Mouse (Mus musculus): ENCODE measurements at regions not wholly inside any gene's neighbourhood (a gene's known extent, or its start where the extent isn't known, plus 50 kb on each side); places are given as distances from the start of the nearest gene placed in this dataset.
"Not testable (repeated sequence)": the region's sequence is repeated elsewhere in the genome, so short reads cannot be mapped to it uniquely, and the experiment has no call there.

GRCm38 (mm10) chr17:50346451-50347192 lies 53.2 kb upstream of the Dazl start:
- WGBS = 75% methylated on average over 7 of the region's 7 CpGs
- no peak overlapping the region for H3K4me3 ChIP-seq (replicated peaks; ENCODE audit: control insufficient read depth, low read depth, low read length)
- TF ChIP-seq POLR2A (IDR thresholded peaks at IDR 0.05; ENCODE audit: borderline replicate concordance, control insufficient read depth, low read depth, low read length) (no peak), CTCF (IDR thresholded peaks at IDR 0.05; ENCODE audit: control insufficient read depth, insufficient read depth, low read length) (no peak)

GRCm38 (mm10) chr17:50353818-50354217 lies 60.4 kb upstream of the Dazl start:
- not testable (repeated sequence) for H3K4me3 ChIP-seq (replicated peaks; ENCODE audit: control insufficient read depth, low read depth, low read length); H3K27ac ChIP-seq (ENCODE audit: control insufficient read depth, insufficient read depth, low read depth, low read length, poor library complexity); H3K4me1 ChIP-seq (ENCODE audit: control insufficient read depth, insufficient read depth, low read length)
- 66% methylated on average over 2 of the region's 2 CpGs for WGBS

More at GRCm38 (mm10) chr17:50346451-50347192, 53.2 kb upstream of the Dazl start:
- peaks cover 1% of the 10 kb centered on the region; the same call in 1 of the 2 replicates for H3K4me1 ChIP-seq (ENCODE audit: control insufficient read depth, insufficient read depth, low read length)
- H3K27ac ChIP-seq (ENCODE audit: control insufficient read depth, insufficient read depth, low read depth, low read length, poor library complexity) = no peak overlapping the region

- Histone ChIP-seq H3K4me1 (ENCODE audit: control insufficient read depth, insufficient read depth, low read length) (no peaks in the 10 kb centered on the region), H3K27ac (ENCODE audit: control insufficient read depth, insufficient read depth, low read depth, low read length, poor library complexity) (no peak overlapping the region), H3K4me3 (replicated peaks; ENCODE audit: control insufficient read depth, low read depth, low read length) (no peak overlapping the region)
- TF ChIP-seq POLR2A (IDR thresholded peaks at IDR 0.05; ENCODE audit: borderline replicate concordance, control insufficient read depth, low read depth, low read length) (no peak), CTCF (IDR thresholded peaks at IDR 0.05; ENCODE audit: control insufficient read depth, insufficient read depth, low read length) (no peak)
- WGBS = 87% methylated on average over 6 of the region's 6 CpGs
These were observed 60.9 kb upstream of the Dazl start for GRCm38 (mm10) chr17:50354357-50354756.

- H3K4me3 ChIP-seq (replicated peaks; ENCODE audit: control insufficient read depth, low read depth, low read length) = no peak overlapping the region
- TF ChIP-seq POLR2A (IDR thresholded peaks at IDR 0.05; ENCODE audit: borderline replicate concordance, control insufficient read depth, low read depth, low read length) = no peak
- no peak for TF ChIP-seq CTCF (IDR thresholded peaks at IDR 0.05; ENCODE audit: control insufficient read depth, insufficient read depth, low read length)
- no peak overlapping the region for H3K27ac ChIP-seq (ENCODE audit: control insufficient read depth, insufficient read depth, low read depth, low read length, poor library complexity)
- no peaks in the 10 kb centered on the region for H3K4me1 ChIP-seq (ENCODE audit: control insufficient read depth, insufficient read depth, low read length)
- WGBS = 66% methylated on average over 9 of the region's 9 CpGs
These were observed 68.3 kb upstream of the Dazl start for GRCm38 (mm10) chr17:50361657-50362233.

- no peak overlapping the region for H3K4me3 ChIP-seq (replicated peaks; ENCODE audit: control insufficient read depth, low read depth, low read length)
- TF ChIP-seq CTCF (IDR thresholded peaks at IDR 0.05; ENCODE audit: control insufficient read depth, insufficient read depth, low read length) (no peak), POLR2A (IDR thresholded peaks at IDR 0.05; ENCODE audit: borderline replicate concordance, control insufficient read depth, low read depth, low read length) (no peak)
- WGBS = 85% methylated on average over 7 of the region's 7 CpGs
- H3K4me1 ChIP-seq (ENCODE audit: control insufficient read depth, insufficient read depth, low read length) = peaks cover 1% of the 10 kb centered on the region; the same call in 1 of the 2 replicates
- no peak overlapping the region for H3K27ac ChIP-seq (ENCODE audit: control insufficient read depth, insufficient read depth, low read depth, low read length, poor library complexity)
These were observed 72.0 kb upstream of the Dazl start for GRCm38 (mm10) chr17:50365396-50365795.

- 76% methylated on average over 5 of the region's 5 CpGs for WGBS
- H3K4me3 ChIP-seq (replicated peaks; ENCODE audit: control insufficient read depth, low read depth, low read length) = no peak overlapping the region
- TF ChIP-seq CTCF (IDR thresholded peaks at IDR 0.05; ENCODE audit: control insufficient read depth, insufficient read depth, low read length) (no peak), POLR2A (IDR thresholded peaks at IDR 0.05; ENCODE audit: borderline replicate concordance, control insufficient read depth, low read depth, low read length) (no peak)
These were observed 72.7 kb upstream of the Dazl start for GRCm38 (mm10) chr17:50366181-50366580.

GRCm38 (mm10) chr17:50369216-50369875 lies 75.9 kb upstream of the Dazl start:
- 44% methylated on average over 6 of the region's 6 CpGs for WGBS
- no peak overlapping the region for H3K4me3 ChIP-seq (replicated peaks; ENCODE audit: control insufficient read depth, low read depth, low read length)
- TF ChIP-seq CTCF (IDR thresholded peaks at IDR 0.05; ENCODE audit: control insufficient read depth, insufficient read depth, low read length) (no peak), POLR2A (IDR thresholded peaks at IDR 0.05; ENCODE audit: borderline replicate concordance, control insufficient read depth, low read depth, low read length) (no peak)
- no peak overlapping the region for H3K27ac ChIP-seq (ENCODE audit: control insufficient read depth, insufficient read depth, low read depth, low read length, poor library complexity)
- peaks cover 1% of the 10 kb centered on the region; the same call in 1 of the 2 replicates for H3K4me1 ChIP-seq (ENCODE audit: control insufficient read depth, insufficient read depth, low read length)

More at GRCm38 (mm10) chr17:50366181-50366580, 72.7 kb upstream of the Dazl start:
- Histone ChIP-seq H3K4me1 (ENCODE audit: control insufficient read depth, insufficient read depth, low read length) (peaks cover 1% of the 10 kb centered on the region; the same call in 1 of the 2 replicates), H3K27ac (ENCODE audit: control insufficient read depth, insufficient read depth, low read depth, low read length, poor library complexity) (no peak overlapping the region)

- Histone ChIP-seq H3K4me1 (ENCODE audit: control insufficient read depth, insufficient read depth, low read length) (peaks cover 3% of the 10 kb centered on the region; the same call in 1 of the 2 replicates), H3K4me3 (replicated peaks; ENCODE audit: control insufficient read depth, low read depth, low read length) (no peak overlapping the region), H3K27ac (ENCODE audit: control insufficient read depth, insufficient read depth, low read depth, low read length, poor library complexity) (no peak overlapping the region)
- whole genome bisulfite sequencing = 89% methylated on average over 1 of the region's 1 CpGs
- TF ChIP-seq POLR2A (IDR thresholded peaks at IDR 0.05; ENCODE audit: borderline replicate concordance, control insufficient read depth, low read depth, low read length) = no peak
- no peak for TF ChIP-seq CTCF (IDR thresholded peaks at IDR 0.05; ENCODE audit: control insufficient read depth, insufficient read depth, low read length)
These were observed 77.0 kb upstream of the Dazl start for GRCm38 (mm10) chr17:50370484-50370883.

All from bone marrow, adult 2 months (tissue).